30 mouse cellular contexts compared by ENCODE assay signal in the genomic region with DNA sequence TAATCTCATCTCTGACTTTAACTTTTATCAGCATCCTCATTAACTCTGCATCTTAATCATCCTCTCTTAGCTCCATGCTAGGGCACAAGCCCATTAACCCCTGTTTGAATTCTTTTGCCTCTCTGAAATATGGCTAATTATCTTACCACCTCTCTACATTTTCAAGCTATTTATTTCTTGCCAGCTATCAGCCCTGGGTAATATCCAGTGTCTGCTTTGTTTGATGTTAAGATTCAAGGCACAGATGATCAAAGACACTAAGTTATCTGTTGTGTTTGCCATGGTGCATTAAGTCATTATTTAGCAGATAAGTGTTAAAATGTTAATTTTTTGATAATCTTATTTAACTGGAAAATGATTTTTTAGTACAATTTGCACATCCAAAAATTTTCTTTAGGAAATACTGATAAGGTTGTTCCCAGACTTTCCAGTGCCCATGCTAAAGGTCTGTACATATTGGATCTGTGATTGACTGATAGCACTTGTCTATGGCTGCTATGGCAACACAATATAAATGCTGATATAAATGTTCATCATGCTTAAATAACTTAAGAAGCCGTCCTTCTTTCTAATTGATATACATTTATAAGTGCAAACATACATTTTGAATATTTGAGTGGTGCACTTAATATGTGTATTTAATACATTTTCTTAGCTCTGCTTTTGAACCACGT.
DNase-seq lines count a peak whose midpoint lies in the region; ATAC-seq and TF ChIP-seq lines count a peak whose summit lies in the region.
"Had no signal": no experiment of that assay in that cellular context is flagged by ENCODE, and none has a peak within 500 bp of the region (broad histone marks: within the 10 kb centered on the region; RNA-seq: fewer than 3 reads in every experiment).

No protein-coding gene starts in this region.

- H3K9me3 ChIP-seq in midbrain, embryonic 13.5 days: no peaks in the 10 kb centered on the region
- no peaks in the 10 kb centered on the region for H3K9me3 ChIP-seq in midbrain, embryonic 10.5 days (replicated peaks)
- no peaks in the 10 kb centered on the region for H3K9me3 ChIP-seq in midbrain, embryonic 15.5 days
- H3K9me3 ChIP-seq in midbrain, postnatal 0 days (ENCODE audit: low read length): no peaks in the 10 kb centered on the region
- no peaks in the 10 kb centered on the region for H3K9me3 ChIP-seq in stomach, embryonic 15.5 days
- H3K9me3 ChIP-seq: embryonic facial prominence, embryonic 13.5 days; embryonic facial prominence, embryonic 15.5 days; forebrain, embryonic 10.5 days; forebrain, embryonic 12.5 days had no signal

- no peak for TF ChIP-seq POLR2A in brain, embryonic 14.5 days (IDR thresholded peaks at IDR 0.05; ENCODE audit: borderline replicate concordance, extremely low read depth, insufficient read depth, insufficient read length, poor library complexity, severe bottlenecking)

- no peaks in the 10 kb centered on the region for H3K27me3 ChIP-seq in midbrain, embryonic 13.5 days
- no peaks in the 10 kb centered on the region for H3K27me3 ChIP-seq in midbrain, embryonic 10.5 days (ENCODE audit: low read depth, poor library complexity, severe bottlenecking)
- H3K27me3 ChIP-seq in midbrain, embryonic 15.5 days (replicated peaks): no peaks in the 10 kb centered on the region
- H3K27me3 ChIP-seq in midbrain, postnatal 0 days (ENCODE audit: insufficient read depth, low read length): no peaks in the 10 kb centered on the region
- no peaks in the 10 kb centered on the region for H3K27me3 ChIP-seq in stomach, embryonic 15.5 days (replicated peaks)
- H3K27me3 ChIP-seq: CH12.LX; embryonic facial prominence, embryonic 13.5 days; embryonic facial prominence, embryonic 15.5 days; forebrain, embryonic 12.5 days had no signal

- no peaks in the 10 kb centered on the region for H3K4me1 ChIP-seq in midbrain, embryonic 13.5 days (replicated peaks)
- H3K4me1 ChIP-seq in midbrain, embryonic 10.5 days: no peaks in the 10 kb centered on the region
- H3K4me1 ChIP-seq in midbrain, embryonic 15.5 days: no peaks in the 10 kb centered on the region
- H3K4me1 ChIP-seq in midbrain, postnatal 0 days (ENCODE audit: insufficient read depth, low read length): no peaks in the 10 kb centered on the region
- H3K4me1 ChIP-seq in stomach, embryonic 15.5 days: no peaks in the 10 kb centered on the region
- H3K4me1 ChIP-seq: embryonic facial prominence, embryonic 13.5 days; embryonic facial prominence, embryonic 15.5 days; forebrain, embryonic 10.5 days; forebrain, embryonic 12.5 days had no signal

- no peak for TF ChIP-seq CTCF in midbrain, postnatal 0 days (IDR thresholded peaks at IDR 0.05)
- TF ChIP-seq CTCF in brain, embryonic 14.5 days (IDR thresholded peaks at IDR 0.05; ENCODE audit: borderline replicate concordance, extremely low read depth, insufficient read depth, insufficient read length): no peak

- no peak for DNase-seq in midbrain, embryonic 10.5 days (ENCODE audit: low spot score)
- DNase-seq in midbrain, postnatal 0 days (ENCODE audit: low spot score): no peak
- peak; percentile 35 for DNase-seq in brain, embryonic 14.5 days (ENCODE audit: low read depth)
- no peak for DNase-seq in lung, postnatal 25 days (ENCODE audit: low spot score)
- DNase-seq in frontal cortex, postnatal 14 days (ENCODE audit: low spot score in 2 of 2): no peak
- DNase-seq: adrenal gland, adult 8-10 months; adrenal gland, postnatal 14 days; adrenal gland, postnatal 36 days; B cell, adult 2 months; cerebellum, adult 11 months; cerebellum, adult 18-20 months; cerebellum, adult 8-10 months; cerebellum, adult 9-11 months; cerebellum, postnatal 14 days; cerebellum, postnatal 36 days; embryo, embryonic 11 days had no signal

- no peak overlapping the region for H3K9ac ChIP-seq in midbrain, embryonic 13.5 days (replicated peaks)
- no peak overlapping the region for H3K9ac ChIP-seq in midbrain, embryonic 15.5 days
- H3K9ac ChIP-seq in midbrain, postnatal 0 days (replicated peaks; ENCODE audit: low read length, poor library complexity, severe bottlenecking): no peak overlapping the region
- no peak overlapping the region for H3K9ac ChIP-seq in stomach, embryonic 15.5 days
- H3K9ac ChIP-seq: embryonic facial prominence, embryonic 13.5 days; embryonic facial prominence, embryonic 15.5 days; forebrain, embryonic 12.5 days had no signal

- H3K27ac ChIP-seq in midbrain, embryonic 13.5 days: no peak overlapping the region
- no peak overlapping the region for H3K27ac ChIP-seq in midbrain, embryonic 10.5 days (replicated peaks)
- no peak overlapping the region for H3K27ac ChIP-seq in midbrain, embryonic 15.5 days
- H3K27ac ChIP-seq in midbrain, postnatal 0 days (ENCODE audit: low read depth, low read length): no peak overlapping the region
- no peak overlapping the region for H3K27ac ChIP-seq in stomach, embryonic 15.5 days
- H3K27ac ChIP-seq: embryonic facial prominence, embryonic 13.5 days; embryonic facial prominence, embryonic 15.5 days; forebrain, embryonic 10.5 days; forebrain, embryonic 12.5 days had no signal

- 0 out of 2 replicates have a peak, but pooled peaks have one; percentile 37 for ATAC-seq in midbrain, embryonic 13.5 days
- peak; percentile 81 for ATAC-seq in midbrain, embryonic 15.5 days (replicated peaks)
- no peak for ATAC-seq in midbrain, postnatal 0 days (ENCODE audit: low FRiP score)
- peak; percentile 75; the same call in 1 of the 2 replicates for ATAC-seq in stomach, embryonic 15.5 days (ENCODE audit: insufficient read depth, low FRiP score, low read depth)
- ATAC-seq: activated CD4-positive, CD25-positive, alpha-beta regulatory T cell, adult 4 months; CD4-positive, CD25-positive, alpha-beta regulatory T cell, adult 4 months; forebrain, embryonic 14.5 days; Patski had no signal

- H3K4me2 ChIP-seq in midbrain, embryonic 13.5 days (replicated peaks): no peak overlapping the region
- H3K4me2 ChIP-seq in midbrain, embryonic 15.5 days: no peak overlapping the region
- H3K4me2 ChIP-seq in midbrain, postnatal 0 days (ENCODE audit: low read depth, low read length, poor library complexity, severe bottlenecking): no peak overlapping the region
- H3K4me2 ChIP-seq in stomach, embryonic 15.5 days: no peak overlapping the region
- H3K4me2 ChIP-seq: embryonic facial prominence, embryonic 13.5 days; embryonic facial prominence, embryonic 15.5 days; forebrain, embryonic 12.5 days had no signal

- 81% methylated on average over 2 of the region's 2 CpGs for WGBS in midbrain, embryonic 13.5 days
- WGBS in midbrain, embryonic 10.5 days: 79% methylated on average over 2 of the region's 2 CpGs
- WGBS in midbrain, embryonic 15.5 days: 61% methylated on average over 2 of the region's 2 CpGs
- WGBS in midbrain, postnatal 0 days: 67% methylated on average over 2 of the region's 2 CpGs
- 44% methylated on average over 2 of the region's 2 CpGs for WGBS in stomach, embryonic 15.5 days

- no peaks in the 10 kb centered on the region for H3K36me3 ChIP-seq in midbrain, embryonic 13.5 days
- H3K36me3 ChIP-seq in midbrain, embryonic 10.5 days: no peaks in the 10 kb centered on the region
- no peaks in the 10 kb centered on the region for H3K36me3 ChIP-seq in midbrain, embryonic 15.5 days (replicated peaks)
- H3K36me3 ChIP-seq in midbrain, postnatal 0 days (ENCODE audit: insufficient read depth, low read length): no peaks in the 10 kb centered on the region
- no peaks in the 10 kb centered on the region for H3K36me3 ChIP-seq in stomach, embryonic 15.5 days
- H3K36me3 ChIP-seq: embryonic facial prominence, embryonic 13.5 days; embryonic facial prominence, embryonic 15.5 days; forebrain, embryonic 10.5 days; forebrain, embryonic 12.5 days; G1E had no signal

- no peak overlapping the region for H3K4me3 ChIP-seq in midbrain, embryonic 13.5 days (replicated peaks)
- no peak overlapping the region for H3K4me3 ChIP-seq in midbrain, embryonic 10.5 days
- no peak overlapping the region for H3K4me3 ChIP-seq in midbrain, embryonic 15.5 days
- H3K4me3 ChIP-seq in midbrain, postnatal 0 days (ENCODE audit: low read depth, low read length): no peak overlapping the region
- no peak overlapping the region for H3K4me3 ChIP-seq in stomach, embryonic 15.5 days (replicated peaks)
- H3K4me3 ChIP-seq: embryonic facial prominence, embryonic 13.5 days; embryonic facial prominence, embryonic 15.5 days; erythroblast, embryonic 14.5 days; forebrain, embryonic 10.5 days; forebrain, embryonic 12.5 days had no signal
